Mouse (Mus musculus) granulocyte monocyte progenitor cell, adult 5-6 weeks (primary cell): Measurements from ENCODE around the gene Vcp. TPM values are rescaled to one million over a fixed set of nuclear protein-coding genes. Genes with fewer than 3 reads are reported as not detected.
A peak's percentile ranks its signal among the peaks of the same experiment; 100 is the strongest.

ENCODE experiments used
- ATAC-seq: replicated peaks from 2 replicates; pipeline ENCODE4 v1.8.0; 2016; ENCODE audit warnings: mild to moderate bottlenecking, moderate TSS enrichment, inconsistent platforms; ENCODE audit not compliant: poor library complexity, severe bottlenecking
- total RNA-seq, 2 experiments: library from RNA; stranded (forward) in 1 of 2; stranded (reverse) in 1 of 2; fragments of 200-712, 200-1000 nt in 1 of 2; fragments of >200 nt in 1 of 2; fragmentation: Nextera tagmentation in 1 of 2; gene quantifications; 2 replicates each; pipeline ENCODE4 v1.2.3; 2014 to 2017

Vcp gene
- total RNA-seq, 2 experiments from 2014 or later = 209 to 303 TPM

DNA sequence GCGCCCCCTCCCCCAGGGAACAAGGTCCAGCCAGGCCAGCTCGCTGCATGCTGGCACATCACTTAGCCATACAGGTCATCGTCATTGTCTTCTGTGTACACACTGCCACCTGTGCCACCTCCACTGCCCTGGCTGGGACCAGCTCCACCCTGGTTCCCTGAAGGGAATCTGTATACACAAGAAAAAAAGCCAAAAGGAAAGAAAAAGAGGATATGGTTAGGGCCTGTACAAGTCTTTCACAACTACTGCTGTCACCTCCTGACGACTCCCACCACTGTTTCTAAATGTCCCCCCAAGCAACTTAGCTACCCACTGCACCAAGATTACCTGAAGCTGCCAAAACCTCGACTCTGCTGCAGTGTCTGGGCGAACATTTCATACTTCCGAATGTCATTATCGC, 19.8 kb downstream of the Vcp start:
- peak; percentile 77 for ATAC-seq

DNA sequence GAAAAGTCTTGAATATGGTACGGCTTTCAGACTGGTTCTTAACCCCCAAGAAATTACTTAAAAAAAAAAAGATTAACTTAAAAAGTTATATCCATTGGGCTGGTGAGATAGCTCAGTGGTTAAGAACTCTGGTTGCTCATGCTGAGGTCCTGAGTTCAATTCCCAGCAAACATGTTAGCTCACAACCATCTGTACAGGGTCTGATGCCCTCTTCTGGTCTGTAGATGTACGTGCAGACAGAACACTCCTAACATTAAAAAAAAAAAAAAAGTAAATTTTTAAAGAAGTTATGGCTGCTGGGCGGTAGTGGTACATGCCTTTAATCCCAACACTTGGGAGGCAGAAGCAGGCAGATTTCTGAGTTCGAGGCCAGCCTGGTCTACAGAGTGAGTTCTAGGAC, 22.2 kb downstream of the Vcp start:
- ATAC-seq = 0 out of 2 replicates have a peak, but pooled peaks have one; percentile 36

DNA sequence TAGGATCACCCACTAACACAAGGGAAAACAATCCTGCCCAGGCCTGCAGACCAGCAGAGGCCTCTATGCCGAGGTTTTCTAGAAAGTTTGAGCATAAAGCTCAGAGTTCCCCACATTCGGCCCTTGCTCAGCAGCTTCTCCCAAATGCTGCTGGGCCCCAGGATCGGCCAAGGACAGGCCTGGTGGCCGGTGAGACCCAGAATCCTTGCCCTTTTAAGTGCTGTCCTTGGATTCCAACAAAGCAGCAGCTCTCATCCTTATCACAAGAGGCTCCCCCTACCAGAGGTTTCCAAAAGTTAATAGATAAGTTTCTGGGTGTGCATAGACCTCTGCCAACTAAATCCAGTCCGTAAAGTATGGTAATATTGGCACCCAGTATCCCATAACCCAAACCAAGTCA, 26.4 kb downstream of the Vcp start:
- ATAC-seq = no peak

DNA sequence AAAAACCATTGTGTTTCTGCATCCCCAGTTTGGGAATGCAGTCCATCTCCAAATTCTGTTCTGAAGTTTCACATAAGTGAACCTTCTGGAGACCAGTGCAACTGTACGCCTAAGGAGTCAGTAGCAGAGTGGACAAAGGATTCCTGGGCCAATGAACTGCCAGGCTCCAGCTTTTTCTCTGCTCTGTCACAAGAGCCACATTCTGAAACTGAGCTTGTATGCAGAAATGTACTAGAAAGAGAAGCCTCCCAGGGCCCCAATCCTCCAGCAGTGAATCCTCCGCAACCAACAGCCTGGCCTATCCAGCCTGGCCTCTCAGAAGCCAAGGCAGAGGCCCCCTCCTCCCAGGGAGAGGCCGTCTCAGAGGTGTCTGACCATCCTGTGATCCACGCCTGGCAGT, 27.4 kb downstream of the Vcp start:
- ATAC-seq = no peak

DNA sequence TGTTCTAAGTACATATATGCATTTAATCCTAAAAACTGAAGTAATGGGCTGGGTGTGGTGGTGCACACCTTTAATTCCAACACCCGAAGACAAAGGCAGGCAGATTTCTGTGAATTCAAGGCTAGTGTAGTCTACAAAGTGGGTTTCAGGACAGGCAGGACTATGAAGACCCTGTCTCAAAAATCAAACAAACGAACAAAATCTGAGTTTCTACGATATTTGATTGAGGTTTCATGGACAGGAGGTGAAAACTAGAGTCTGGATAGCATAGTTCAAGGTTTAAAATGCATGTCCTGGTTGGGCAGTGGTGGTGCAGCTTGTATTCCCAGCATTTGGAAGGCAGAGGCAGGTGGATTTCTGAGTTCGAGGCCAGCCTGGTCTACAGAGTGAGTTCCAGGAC, 31.0 kb downstream of the Vcp start, which contains the start of gene 1700022I11Rik:
1700022I11Rik (plus strand) TSS at position 301 of the 400 bp plus-strand sequence.
- no peak for ATAC-seq

DNA sequence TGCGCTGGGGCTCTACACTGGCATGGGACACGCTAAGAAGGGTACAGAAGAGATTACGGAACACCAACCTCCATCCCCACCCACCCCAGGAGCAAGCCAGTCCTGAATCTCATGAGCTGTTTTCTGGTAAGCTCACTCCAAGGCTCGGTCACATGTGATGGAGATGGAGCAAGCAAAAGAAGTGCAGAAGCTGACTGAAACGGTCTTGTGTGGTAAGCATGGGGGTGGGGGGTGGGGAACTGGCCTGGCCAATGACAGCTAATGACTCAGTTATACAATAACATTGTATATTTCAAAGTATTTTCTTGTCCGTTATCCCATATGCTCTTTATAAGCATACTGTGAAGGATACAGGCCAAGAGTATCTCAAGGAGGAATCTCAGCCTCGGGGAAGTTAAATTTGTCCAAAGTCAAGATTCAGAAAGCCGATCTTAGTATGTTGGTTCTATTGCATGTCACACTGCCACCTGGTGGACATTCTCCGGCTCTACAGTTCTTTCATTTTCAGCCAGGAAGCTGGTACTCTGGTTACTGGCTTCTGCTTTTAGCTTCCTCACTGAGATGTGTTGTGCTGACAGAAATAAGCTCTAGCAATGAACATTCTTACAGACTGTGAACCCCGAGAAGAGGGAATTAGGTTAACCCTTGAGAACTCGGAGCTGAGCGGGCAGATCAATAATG, 35.1 kb downstream of the Vcp start:
- peak; percentile 88 for ATAC-seq

DNA sequence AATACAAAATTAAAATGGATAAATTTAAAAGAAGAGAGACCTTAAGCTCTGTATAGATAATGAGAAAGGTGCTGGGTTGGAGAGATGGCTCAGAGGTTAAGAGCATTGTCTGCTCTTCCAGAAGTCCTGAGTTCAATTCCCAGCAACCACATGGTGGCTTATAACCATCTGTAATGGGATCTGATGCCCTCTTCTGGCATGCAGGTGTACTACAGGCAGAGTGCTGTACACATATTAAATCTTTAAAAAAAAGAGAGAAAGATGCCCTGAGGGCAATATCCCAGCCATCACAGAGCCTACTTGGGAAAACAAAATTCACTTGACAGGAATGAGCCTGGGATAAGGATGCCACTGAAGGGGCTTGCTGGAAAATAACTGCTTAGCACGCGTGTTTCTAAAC, 36.8 kb downstream of the Vcp start:
- no peak for ATAC-seq

DNA sequence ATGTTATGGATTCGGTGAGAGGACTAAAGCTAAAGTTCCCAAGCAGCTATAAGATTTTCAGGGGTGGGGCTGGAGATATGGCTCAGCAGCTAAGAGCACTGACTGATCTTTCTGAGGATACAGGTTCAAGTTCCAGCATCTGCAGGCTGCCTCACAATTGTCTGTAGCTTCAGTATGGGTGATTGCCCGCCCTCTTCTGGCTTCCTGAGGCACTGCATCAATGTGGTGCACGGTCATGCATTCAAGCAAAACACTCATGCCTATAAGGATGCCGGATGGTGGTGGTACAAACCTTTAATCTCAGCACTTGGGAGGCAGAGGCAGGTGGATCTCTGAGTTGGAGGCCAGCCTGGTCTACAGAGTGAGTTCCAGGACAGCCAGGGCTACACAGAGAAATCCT, 38.7 kb downstream of the Vcp start:
- ATAC-seq = peak; percentile 74

DNA sequence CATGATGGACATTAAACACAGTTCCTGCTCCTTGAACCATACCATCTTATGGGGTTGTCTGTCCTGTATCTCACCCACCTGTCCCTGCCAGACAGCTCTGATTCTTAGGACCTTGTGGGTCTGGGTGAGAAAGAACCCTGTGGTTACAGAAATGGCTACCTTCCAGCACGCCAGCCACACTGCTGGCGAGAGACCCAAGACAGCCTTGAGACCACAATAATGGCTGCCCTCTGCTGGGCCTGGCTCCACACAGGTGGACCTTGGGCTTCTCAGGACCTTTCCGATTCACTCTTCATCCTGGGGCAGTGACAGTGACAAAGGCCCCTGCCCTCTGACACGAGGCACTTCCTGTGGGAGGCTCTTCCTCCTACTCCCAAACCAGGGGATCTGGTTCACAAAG, 40.9 kb downstream of the Vcp start:
- no peak for ATAC-seq

DNA sequence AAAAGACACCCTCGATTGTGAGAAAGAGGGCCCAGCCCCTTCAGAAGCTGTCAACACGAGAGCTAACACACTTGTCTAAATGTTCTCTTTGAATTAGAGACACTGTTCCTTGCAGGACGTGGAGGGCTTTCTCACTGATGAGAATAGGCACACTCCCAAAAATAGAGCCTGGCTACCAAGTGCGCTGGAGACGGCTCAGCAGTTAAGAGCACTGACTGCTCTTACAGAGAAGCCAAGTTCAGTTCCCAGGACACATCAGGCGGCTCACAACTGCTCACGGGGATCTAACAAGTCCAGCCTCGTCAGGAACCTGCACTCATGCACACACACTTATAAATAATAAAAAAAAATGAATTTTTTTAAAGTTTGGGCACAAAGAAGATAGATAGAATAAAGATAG, 41.4 kb downstream of the Vcp start:
- ATAC-seq = no peak

DNA sequence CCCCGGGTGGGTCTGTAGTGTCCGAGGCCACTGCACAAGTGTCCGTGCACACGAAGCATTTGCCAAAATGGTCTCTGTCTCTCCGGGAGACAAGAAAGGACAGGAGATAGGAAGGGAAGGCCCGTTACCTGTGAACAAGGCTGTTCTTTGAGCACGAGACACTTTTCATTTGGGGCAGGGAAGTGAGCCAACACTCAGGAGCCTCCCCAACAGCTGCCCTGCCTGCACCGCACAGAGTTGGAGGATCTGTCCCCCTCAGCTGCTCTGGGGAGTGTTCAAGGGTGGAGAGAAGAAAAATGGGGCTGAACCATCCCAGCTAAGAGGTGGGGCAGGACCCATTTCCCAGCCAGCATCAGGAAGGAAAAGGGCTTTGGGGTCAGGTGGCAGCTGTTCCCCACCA, 42.3 kb downstream of the Vcp start:
- no peak for ATAC-seq

DNA sequence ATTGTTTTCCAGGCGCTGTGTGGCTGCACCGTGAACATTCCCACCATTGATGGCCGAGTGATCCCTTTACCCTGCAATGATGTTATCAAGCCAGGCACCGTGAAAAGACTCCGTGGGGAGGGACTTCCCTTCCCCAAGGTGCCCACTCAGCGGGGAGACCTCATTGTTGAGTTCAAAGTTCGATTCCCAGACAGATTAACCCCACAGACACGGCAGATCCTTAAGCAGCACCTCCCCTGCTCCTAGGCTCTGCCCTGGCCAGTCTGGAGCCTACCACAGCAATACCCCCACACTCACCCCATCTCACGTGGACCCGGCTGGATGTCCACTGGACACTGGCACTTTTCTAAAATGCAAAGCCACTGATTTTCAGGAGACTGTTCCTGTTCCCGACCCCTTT, 43.0 kb downstream of the Vcp start:
- ATAC-seq = no peak

DNA sequence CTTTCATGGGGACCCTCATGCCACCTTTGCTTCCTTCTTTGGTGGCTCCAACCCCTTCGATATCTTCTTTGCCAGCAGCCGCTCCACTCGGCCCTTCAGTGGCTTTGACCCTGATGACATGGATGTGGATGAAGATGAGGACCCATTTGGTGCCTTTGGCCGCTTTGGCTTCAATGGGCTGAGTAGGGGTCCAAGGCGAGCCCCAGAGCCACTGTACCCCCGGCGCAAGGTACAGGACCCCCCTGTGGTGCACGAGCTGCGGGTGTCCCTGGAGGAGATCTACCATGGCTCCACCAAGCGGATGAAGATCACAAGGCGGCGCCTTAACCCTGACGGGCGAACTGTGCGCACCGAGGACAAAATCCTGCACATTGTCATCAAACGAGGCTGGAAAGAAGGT, 43.7 kb downstream of the Vcp start:
- ATAC-seq = no peak

DNA sequence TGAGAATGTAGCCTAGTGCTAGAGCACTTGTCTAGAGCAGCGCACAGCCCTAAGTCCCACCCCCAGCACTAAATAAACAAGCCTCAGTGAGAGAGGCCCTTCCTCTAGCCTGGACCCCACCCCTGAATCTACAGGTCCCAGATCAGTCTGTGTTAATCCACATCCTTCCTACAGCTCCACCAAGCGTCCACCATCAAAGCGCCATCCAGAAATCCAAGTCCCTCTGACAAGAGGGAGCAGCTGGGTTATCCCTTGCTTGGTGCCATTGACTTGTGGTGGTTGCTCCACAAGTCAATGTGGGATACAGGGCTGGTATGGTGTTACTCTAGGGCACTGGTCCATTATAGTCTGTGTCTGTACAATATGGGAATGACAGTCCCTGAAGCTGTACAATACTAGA, 45.1 kb downstream of the Vcp start:
- ATAC-seq = no peak

DNA sequence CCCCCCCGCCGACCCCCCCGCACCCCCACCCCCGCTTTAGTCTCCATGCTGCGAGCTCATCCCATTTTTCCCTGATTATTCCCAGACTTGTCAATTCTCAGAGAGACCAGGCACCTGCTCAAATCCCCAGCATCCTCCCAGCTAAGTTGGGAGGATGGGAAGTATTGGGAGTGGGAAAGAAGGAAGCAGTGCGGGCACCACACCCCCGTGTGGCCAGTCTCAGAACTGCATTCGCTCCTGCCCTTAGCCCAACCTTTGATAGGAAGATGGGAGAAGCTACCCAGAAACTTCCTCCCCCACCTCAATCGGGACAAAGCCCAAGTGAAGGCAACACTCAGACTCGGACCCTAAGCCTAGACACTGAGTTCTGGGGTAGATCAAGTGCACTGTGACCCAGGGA, 46.0 kb downstream of the Vcp start:
- ATAC-seq = no peak

DNA sequence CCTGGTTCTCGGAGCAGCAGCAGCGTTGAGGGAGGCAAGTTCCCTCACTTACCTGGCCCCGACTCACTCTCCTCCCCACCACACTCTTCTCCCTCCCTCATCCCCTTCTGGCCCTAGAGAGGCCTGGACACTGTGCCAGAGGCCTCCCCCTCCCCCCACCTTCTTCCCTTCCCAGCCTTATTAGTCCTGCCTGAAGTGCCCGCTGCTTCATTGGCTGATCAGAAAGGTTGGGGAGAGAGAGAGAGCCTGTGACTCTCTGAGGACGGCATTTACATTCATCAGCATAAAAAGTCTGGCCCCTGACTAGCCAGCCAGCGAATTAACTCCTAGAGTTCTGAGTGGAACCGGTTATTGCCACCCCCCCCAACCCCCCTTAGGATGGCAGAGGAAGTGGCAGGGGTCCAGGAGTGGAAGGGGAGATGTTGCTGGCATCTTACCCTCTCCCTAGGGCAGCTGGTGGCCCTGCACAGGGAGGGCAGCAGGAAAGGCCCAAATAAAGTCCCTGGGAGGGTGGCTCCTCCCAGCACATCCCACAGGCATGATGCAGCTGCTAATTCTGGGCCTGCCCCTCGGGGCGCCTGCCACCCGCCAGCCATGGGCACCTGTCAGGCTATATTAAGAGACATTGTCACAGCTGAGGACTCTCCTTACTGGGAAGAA, 46.7 kb downstream of the Vcp start:
- ATAC-seq = no peak

DNA sequence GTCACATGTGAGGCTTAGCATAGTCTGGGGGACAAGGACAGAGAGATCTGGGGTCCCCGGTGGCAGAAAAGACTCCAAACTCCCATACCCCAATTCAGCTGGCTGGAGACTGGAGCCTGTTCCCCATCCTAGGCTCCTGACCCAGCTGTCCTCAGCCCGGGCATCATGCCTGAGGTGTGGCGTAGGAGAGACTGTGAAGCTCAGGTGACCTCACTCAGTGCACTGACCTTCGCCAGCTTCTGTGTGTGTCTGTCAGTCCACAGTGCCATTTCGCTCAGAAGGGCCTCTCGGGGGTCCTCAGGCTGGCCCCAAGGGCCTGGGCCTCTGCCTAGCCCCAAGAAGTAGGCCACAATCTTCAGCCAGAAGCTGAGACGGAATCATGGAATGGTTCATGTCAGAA, 47.7 kb downstream of the Vcp start:
- ATAC-seq = no peak

DNA sequence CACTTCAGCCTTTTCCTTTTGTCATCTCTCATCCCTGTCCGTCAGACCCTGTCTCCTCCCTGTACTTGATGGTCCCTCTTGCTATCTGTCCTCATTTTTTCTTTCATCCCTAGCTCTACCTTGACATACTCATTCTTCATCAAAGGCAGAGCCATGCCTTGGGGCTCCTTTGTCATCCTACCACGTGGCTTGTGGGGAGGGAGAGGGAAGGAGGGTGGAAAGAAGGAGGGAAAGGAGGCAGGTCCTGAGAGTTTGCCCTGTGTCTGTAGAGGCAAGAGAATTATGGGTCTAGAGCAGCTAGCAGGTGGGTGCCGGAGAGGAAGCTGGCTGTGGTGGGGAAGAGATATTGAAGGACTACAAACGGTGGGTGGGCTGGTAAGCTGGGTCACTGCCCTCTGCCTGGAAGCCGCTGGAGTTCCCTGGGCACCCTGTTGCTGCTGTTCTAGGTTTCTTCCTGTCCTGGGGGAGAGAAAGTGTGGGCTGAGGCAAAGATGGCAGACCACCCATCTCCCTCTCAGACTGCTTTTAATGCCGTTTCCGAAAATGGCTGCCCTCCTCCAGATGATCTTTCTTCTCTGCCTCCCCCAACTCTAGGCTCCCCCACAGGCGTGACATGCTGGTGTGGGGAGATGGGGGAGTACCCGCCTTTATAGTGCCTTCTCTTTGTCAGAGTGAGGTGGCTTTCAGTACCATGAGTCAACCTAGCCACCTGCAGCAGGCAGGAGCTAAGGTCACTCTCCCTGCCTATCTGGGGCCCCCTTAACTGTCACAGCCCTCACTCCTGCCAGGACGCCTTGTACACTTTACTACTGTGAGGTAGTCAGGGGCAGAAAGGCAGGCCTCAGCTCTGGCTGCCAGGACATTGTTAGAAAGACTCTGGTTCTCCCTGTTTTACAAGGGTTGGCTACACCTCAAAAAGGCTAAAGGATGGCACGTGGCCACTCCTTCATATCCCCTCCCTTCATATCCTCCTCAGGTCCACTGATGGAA, 48.8 kb downstream of the Vcp start:
- ATAC-seq = no peak

DNA sequence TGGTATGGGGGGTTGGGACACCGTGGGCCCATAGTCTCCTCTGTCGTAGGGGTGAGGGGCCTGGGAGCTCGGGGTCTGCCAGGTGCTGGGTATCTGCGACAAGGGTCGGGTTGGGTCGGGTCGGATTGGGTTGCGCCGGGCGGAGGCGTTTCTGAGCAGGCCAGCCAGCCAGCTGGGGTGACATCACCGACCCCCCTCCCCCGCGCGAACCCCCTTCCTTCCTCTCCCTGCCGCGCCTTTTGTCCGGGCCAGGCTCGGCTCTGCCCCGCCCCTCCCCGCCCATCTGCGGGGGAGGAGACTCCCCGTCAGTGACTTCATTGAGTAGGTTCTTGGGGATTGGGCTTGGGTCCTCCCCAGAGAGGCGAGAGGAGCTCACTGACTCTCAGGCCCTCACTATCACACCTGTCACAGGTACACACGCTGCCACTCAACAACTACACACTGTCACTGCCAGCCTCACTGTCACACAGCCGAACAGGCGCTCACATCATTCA, 50.2 kb downstream of the Vcp start:
- ATAC-seq = peak; percentile 46

DNA sequence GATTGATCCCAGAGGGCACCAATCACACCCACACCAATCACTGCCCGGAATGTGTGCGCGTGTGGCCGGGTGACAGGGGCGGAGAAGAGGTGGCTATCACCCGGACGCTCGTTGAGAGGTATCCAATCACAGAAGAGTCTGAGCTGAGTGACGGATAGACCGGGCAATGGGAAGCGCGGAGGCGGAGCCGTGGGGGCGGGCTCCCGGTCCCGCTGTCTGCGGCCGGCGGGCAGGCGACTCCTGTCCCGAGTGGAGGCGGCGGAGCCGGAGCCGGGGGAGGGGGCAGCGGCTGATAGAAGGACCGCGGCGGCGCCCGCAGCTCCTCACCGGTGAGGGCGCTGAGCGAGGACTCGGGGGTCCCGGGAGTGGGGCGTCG, 50.6 kb downstream of the Vcp start, which contains the start of gene Dnajb5:
Dnajb5 (plus strand) TSS at position 139 of the 376 bp plus-strand sequence.
- peak; percentile 85 for ATAC-seq
